Mouse (Mus musculus): ENCODE measurements at regions not wholly inside any gene's neighbourhood (a gene's known extent, or its start where the extent isn't known, plus 50 kb on each side); places are given as distances from the start of the nearest gene placed in this dataset.
"Not testable (repeated sequence)": the region's sequence is repeated elsewhere in the genome, so short reads cannot be mapped to it uniquely, and the experiment has no call there.

DNA sequence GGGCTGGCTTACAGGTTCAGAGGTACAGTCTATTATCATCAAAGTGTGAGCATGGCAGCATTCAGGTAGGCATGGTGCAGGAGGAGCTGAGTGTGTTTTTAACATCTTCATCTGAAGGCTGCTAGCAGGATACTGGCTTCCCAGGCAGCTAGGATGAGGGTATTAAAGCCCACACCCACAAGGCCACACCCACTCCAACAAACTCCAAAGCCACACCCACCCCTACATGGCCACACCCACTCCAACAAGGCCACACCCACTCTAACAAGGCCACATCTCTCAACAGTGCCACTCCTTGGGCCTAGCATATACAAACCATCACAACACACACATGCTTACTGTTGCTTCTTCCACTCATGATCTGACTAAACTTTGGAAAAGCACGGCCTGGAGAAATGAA is 172.5 kb downstream of the Msrb3 start:
- DNase-seq (ENCODE audit: low read depth, low spot score), result no peak

DNA sequence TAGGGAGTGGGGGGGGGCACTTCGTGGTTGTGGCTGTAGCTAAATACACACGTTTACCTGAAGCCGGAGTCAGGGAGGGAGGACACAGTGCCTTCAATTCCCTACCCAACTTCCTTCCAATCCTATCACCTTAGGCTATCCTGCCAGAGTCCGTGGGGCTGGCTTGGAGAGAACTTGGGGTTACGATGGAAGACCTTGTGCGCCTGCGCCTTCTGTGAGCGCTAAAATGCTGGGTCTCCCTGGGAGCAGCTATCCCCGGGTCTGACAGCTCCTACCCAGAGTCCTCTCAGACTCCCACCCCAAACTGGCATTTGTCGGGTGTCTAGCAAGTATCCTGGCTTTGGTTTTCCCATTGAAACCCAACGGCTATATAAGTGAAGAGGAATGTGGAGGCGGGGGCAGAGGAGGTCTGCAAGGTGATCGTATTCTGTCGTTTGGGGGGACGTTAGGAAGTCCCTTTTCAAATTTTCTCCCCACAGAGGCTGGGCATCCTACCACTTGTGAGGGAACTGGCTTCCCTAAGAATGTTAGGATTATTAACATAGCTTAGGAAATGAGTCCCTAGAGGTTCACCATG is 176.9 kb downstream of the Msrb3 start:
- no peak for DNase-seq (ENCODE audit: low read depth, low spot score)

DNA sequence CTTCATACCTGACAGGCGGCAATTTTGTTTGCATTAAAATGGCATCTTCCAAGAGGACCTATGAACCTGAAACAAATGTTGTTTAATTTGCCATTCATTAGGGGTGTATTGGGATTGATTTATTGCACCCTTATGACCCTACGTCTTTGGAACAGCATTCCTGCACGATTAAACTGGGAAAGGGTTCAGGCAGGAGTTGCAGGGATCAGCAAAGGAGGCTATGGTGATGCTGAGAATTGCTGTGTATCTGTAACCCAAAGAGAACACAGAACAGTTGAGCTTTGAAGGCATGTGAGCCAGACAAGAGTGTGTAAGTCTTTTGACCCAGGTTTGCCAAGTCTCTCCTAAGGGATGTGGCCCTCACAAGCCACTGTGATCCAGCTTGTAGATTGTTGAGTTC is 177.9 kb downstream of the Msrb3 start:
- DNase-seq (ENCODE audit: low read depth, low spot score), result no peak

DNA sequence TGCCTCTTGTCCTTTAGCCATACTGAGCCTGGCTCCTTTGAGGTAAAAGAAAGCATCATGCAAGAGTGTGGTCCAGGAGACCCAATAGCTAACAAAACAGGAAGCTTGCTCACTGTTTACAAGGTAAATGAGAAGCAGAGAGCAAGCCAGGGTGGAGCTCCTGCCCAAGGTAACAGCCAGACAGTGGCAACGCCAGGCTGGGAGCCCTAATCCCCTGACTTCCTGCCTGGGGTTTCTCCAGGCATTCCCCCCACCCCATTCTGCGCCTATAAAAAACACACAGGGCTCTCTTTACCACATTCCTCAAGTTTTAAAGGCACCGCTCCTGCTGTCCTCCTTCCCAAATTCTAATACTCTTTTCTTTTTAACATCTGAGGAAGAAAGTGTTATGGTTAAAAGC is 178.8 kb downstream of the Msrb3 start:
- DNase-seq (ENCODE audit: low read depth, low spot score), result no peak

DNA sequence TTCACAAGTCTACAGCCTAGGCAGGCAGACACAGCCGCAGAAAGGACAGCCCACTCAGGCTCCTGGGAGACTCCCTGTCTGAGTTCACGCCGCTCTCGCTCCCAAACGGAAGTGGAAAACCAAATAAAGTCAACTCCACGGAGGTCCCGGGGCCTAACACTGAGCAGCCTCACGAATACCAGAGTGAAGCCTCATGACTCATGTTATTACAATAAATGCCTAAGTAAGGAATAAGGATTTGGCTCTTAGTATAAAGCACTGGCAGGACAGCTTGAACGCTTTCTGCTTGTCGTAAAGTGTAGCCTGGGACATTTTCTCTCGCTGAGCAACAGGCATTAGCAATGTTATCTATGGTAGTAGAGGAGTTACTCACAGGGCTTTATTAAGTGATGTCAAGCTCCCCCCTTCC is 181.7 kb downstream of the Msrb3 start:
- no peak for DNase-seq (ENCODE audit: low read depth, low spot score)

DNA sequence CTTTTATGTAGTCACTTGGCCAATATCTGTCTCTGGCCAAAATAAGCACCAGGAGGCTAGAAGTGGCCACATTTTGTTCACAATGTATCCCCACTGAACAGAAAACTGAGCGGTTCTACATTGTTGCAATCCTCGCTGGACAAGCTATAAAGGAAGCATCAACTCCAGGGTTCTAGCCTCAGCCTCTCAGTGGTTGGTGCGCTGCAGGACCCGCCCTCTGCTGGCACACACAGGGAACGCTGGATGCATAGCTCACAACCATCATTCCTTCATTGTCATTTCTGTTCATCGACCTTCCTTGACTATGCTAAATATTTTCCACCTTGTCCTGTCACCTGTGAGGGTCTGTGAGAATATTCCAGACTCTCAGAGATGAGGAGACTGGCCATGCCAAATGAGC is 182.5 kb downstream of the Msrb3 start:
- DNase-seq (ENCODE audit: low read depth, low spot score), result no peak

DNA sequence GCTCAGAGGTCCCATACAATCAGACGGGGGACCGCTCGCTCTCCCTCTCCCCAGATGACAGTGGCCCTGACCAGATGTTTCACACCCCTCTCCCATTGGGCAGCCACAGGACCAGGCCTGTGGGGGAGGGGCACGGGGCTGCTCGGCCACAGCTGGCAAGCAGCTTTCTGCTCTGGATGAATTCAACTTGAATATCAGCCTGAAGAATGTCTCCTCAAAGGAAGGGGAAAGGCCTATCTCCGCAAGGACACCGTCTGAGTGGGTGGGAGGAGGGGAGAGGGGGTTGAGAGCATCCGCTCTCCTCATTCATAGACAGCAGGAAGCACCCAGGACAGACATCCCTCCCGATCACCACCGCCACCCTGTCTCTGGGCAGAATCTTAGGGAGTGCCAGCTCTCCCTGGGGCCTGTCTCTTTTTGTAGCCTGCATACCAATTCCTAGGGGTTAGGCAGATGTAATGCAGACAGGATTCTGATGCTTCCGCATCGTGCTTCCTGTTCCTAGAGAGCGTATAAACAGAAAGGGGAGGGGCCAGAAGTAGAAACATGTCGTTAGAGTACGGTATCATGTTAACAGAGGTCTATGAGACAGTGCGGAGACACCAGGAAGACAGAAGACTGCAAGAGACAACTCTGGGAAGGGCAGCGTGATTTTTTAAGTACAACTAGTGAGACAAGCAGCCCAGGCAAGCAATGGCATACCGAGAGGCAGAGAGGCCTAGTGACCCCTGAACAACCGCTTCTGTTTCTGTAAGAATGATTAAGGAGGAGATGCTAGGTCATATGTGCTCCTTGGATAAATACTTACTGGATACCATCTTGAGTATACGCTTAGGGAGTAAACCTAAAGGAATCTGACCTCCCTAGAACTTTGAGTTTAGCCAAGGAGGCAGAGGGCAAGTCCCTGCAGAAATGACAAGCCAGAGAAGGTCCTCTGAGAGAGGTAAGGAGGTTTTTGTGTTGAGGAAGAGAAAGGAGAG is 190.8 kb downstream of the Msrb3 start:
- no peak for DNase-seq (ENCODE audit: low read depth, low spot score)

DNA sequence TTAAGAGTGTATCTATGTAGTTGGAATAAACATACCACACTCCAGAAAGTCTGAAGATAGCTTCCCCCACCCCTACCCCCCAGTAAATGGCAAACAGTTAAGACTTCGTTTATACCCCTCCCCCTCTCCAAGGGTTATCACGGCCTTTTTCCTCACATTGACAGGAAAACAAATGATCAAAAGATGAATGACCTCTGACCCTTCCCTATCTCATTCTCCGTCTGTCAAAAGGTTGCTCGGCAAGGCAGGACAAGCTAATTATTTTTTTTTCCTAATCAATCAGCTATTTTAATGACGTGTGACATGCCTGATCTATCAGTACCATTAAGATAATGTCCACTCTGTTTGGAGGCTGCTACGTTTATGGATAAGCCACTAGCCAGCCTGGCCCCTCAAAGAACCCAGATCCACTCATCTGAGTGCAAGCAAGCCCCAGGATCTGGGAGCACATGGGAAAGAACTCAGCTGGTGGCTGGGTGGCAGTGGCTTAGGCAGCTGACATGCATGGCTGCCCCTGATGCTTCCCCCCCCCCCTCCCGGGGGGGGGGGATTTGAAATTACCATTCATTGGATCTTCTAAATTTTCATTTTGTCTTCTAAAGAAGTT is 192.1 kb downstream of the Msrb3 start:
- no peak for DNase-seq (ENCODE audit: low read depth, low spot score)

DNA sequence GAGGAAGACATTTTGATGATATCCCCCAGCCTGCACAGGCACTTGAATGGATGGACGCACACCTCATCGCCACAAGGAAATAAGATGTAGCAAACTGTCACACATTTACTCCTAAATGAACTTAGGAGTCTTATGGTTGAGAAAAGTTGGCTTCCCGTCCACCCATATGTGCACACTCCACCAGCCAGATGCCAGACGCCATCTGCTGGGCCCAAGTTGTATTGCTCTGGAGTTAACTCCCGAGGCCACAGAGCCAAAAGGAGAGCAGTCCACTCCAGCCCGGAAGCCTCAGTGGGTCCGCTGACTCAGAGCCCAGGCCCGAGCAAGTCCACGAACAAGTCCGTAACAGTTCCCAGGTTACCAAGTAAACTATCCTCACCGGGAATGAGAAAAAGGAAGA is 197.1 kb downstream of the Msrb3 start:
- peak; percentile 15 for DNase-seq (ENCODE audit: low read depth, low spot score)

DNA sequence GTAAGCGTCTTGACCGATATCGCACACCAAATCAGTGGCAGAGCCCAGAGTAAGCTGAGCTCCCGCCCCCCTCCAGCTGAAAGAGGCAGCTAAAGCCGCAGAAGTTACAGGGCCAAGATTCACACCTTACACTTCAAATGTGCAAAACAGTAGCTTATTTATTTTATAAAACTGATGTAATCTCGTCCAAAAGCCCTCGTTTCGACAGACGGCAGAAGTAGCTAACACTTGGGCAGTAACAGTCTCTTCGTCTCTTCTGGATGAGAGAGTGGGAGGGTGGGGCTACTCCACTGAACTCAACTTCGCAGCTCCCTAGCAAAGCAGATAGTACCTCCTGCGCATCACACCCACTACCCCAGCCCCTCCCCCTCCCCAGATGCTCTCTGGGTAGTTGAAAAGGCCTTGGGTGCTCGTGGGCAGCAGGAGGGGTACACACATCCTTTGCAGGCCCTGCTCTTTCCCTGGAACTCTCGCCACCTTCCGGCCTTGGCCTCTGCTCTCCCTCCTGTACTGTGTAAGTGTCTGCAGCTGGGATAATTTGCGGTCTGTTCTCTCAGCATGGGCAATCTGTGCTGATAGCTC is 201.5 kb downstream of the Msrb3 start:
- no peak for DNase-seq (ENCODE audit: low read depth, low spot score)

DNA sequence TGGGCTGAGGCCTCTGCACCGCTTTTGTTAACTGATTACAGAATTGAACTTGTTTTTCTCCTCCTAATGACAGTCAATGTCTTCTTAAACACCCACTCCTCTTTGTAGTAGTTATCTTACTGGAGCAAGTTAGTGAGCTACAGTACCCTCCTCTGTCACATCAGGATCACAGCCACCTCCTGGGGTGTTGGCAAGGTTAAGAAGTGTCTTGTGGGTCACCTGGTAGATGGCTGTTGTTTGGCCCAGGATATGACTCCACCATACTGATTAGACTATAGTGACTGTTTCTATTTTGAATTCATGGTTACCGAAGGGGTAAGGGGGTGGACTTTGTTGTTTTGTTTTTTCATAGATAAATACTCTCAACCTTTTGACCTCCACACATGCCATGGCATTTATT is 202.4 kb downstream of the Msrb3 start:
- no peak for DNase-seq (ENCODE audit: low read depth, low spot score)

DNA sequence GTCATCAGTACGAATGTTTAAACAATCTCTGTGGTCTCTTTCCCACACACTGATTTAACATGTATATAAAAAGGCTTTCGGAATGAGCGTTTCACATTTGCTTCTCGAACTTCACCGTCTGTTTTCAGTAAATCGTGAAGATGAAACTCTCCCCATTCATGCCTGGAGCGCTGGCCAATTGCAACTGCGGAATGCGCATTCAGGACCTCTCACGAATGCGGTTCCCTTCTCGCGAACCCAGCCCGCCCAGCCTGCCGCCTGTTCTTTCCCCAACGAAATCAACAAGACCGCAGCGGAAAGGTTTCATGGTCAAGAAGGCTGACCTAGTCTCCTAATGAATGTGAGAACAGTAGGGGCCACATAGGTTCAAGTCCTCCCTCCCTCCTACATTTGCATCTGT is 204.4 kb downstream of the Msrb3 start:
- no peak for DNase-seq (ENCODE audit: low read depth, low spot score)

DNA sequence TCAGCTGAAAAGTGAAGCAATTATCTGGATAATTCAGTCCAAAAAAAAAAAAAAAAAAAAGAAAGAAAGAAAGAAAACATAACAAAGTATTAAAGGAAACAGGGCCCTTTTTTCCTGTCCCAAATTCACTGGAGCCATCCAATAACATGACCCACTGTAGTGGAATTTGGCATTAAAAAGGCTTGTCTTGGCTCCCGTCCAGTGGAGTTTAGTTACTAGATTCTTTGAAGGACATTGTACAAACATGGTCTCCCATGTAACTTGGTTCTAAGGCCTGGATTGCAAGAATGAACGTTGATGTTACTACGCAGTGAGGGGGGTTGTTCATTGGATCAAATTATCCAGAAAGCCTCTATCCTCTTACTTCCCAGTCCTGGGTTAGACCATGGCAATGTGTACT is 207.4 kb downstream of the Msrb3 start:
- DNase-seq (ENCODE audit: low read depth, low spot score), result no peak

DNA sequence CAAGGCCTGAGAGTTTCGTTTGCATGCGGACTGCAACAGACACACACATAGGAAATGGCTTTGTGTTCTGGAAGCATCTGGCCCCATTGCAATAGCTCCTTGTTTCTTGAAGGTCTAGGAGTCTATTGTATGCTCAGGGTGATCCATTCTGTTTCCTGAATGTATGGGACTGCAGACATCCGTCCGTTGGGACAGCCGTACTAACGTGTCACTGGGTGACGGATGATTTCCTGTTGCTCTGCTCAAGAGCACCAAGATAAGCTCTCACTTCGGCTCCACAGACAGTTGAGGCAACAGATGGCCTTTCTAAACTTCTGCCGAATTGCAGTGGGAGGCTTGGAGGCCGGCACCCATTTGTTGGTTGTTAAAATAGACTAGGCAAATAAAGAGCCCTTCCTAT is 209.9 kb upstream of the Hmga2 start:
- peak; percentile 26 for DNase-seq (ENCODE audit: low read depth, low spot score)

DNA sequence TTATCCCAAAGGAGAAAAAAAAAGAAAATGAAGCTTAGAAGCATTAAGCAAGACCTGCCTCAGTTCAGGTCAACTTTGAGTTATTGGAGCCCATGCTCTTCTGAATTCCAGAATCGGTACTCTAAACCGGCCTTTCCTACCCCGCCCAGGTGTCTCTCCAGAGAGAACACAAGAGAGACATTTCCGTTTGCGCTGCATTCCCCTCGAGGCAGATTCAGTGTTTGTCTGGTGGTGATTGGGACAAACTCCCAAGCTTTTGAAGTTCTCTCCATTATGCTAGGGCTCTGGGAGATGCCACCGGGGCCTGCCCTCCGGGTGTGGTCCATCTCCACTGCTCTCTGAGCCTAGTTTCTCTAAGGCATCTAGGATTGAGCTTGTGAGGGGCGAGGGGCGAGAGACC is 205.8 kb upstream of the Hmga2 start:
- DNase-seq (ENCODE audit: low read depth, low spot score), result no peak

DNA sequence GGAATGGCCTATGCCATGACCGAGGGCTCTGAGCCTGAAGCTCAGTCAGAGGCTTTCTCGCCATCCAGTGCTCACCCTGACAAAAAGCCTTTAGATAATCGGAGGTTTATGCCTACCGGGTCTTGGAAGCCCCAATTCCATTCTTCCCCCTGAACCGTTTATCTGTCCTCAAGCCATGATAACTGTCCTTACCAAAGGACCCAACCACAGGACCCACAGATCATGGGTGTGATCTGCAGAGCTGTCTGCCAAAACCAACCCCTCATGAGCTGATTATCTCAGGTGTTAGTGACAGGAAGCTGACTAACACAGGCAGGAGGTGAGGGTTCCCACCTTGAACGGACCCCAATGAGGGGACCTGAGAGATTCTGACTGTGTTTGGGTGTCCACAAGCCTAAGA is 203.7 kb upstream of the Hmga2 start:
- DNase-seq (ENCODE audit: low read depth, low spot score), result no peak

DNA sequence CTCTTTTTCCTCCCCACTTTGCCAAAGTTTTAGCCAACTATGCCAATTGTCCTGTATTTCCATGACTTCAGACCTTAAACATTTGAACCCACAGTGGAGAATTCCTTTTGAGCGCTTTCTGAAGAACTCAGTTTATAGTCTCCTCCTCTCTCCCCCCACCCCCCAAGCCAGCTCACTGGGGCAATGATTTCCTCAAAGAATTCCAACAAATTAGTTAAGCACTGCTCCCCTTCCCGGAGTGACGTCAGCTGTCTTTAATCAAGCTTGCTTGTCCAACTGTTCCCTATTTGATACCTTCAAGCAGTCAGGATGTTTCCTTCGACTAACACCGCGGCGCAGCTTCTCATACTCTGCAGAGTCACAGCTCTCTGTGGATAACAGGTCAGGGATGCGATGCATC is 202.0 kb upstream of the Hmga2 start:
- DNase-seq (ENCODE audit: low read depth, low spot score), result no peak

DNA sequence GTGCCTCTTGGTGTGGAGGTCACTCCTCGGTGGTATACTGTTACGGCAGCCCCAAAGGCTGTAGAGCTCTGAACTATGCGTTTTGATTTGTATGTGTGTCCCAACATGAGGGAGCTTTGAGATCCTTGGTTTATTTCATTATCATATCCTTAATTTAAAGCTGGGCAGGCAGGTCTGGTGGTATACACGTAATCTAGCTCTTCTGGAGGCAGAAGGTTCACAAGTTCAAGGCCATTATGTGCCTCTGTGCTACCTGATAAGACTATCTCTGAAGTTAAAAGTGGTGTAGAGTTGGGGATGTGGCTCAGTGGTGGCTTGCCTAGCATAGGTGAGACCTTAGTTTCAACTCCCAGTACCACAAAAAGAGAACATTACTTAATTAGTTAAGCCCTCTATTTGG is 199.1 kb upstream of the Hmga2 start:
- DNase-seq (ENCODE audit: low read depth, low spot score), result no peak

DNA sequence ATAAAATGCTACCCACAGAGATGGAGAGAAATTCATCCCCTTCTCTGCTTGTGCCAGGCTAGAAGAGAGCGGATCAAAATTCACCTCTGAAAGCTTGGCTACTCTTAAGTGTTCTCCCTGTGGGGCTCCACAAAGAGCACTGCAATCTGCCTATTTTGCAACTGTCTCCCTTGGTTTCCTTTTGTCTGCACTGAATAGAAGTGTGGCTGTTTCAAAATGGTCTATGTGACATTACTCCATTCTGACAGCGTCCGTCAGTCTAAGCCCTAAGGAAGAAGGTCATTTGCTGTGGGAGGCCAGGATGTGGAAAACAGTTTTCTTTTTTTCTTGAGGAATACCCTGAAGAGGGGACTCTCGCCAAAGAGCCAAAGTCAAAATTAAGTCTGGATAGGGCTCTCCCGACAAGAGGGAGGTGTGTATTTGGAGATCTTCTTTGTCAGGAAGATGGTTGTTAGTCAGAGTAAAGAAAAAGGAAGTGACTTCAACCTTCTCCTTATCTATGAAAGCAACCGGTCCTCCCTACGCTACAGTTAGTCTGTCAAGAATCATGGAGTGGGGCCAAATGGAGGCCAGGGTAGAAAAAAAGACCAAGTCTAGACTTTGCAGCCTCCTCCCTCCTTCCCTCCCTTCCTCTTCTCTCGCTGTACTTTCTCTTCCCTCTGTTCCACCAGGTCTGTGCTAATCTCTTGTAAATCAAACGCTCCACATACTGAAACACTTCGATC is 198.2 kb upstream of the Hmga2 start:
- DNase-seq (ENCODE audit: low read depth, low spot score), result no peak

DNA sequence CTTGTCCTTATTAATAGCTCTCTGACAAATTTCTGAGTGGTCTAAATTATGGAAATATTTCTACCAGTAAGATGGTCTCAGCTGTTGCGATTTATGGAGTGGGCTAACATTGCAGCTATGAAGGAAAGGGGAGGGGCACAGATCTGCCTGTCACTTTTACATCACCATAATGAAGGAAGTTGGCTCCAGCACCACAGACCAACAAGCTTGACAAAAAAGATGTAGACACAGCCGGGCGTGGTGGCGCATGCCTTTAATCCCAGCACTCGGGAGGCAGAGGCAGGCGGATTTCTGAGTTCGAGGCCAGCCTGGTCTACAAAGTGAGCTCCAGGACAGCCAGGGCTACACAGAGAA is 191.4 kb upstream of the Hmga2 start:
- not testable (repeated sequence) for DNase-seq (ENCODE audit: low read depth, low spot score)

DNA sequence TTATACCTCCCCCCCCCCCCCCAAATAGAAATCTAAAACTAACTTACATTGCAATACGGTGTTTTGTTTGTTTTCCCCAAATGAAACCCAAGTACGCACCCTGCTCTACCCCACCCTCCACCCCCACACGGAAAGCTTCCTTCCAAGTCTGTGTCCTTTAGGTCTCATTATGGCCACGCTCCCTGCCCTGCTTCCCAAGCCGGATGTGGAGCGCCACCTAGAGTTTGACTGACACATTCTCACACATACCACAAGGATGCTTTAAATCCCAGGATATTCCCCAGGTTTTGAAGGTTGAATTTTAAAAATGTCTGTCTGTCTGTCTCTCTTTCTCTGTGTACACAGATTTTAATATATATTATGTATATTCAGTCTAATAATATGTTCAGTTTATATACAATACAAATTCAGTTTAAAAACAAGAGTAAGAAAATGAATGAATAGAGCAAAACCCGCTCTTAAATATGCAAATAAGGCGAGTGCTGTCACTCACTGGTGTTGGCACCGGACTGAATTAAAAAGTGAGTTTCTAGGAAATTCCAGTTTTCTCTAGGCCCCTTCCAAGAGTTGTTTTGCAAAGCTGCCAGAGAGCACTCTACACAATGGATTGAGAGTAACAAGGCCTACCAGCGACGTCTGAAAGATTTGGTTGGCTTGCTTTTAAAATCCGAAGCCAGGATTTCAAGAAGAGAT is 190.9 kb upstream of the Hmga2 start:
- no peak for DNase-seq (ENCODE audit: low read depth, low spot score)
